Mouse (Mus musculus) liver, embryonic 13.5 days (tissue): ENCODE measurements at regions not wholly inside any gene's neighbourhood (a gene's known extent, or its start where the extent isn't known, plus 50 kb on each side); places are given as distances from the start of the nearest gene placed in this dataset.

Source experiments
- ATAC-seq: fragments of 200-750 bp; cut with Nextera tagmentation; 2 replicates; pipeline ENCODE4 v1.8.0; 2017; ENCODE audit warnings: low read depth, mild to moderate bottlenecking, moderate number of reproducible peaks, moderate library complexity
- DNase-seq: peaks from one replicate; pipeline ENCODE4 v3.0.0; 2022
- H3K27ac ChIP-seq: fragments of 300-500 bp; sonication (generic); 2 replicates; pipeline ENCODE4 v1.5.1; 2015; ENCODE audit warnings: moderate library complexity, mild to moderate bottlenecking, inconsistent platforms
- H3K27me3 ChIP-seq: fragments of 300-500 bp; sonication (generic); 2 replicates; pipeline ENCODE4 v1.6.1; 2015; ENCODE audit warnings: mild to moderate bottlenecking, inconsistent platforms
- H3K36me3 ChIP-seq: fragments of 300-500 bp; sonication (generic); 2 replicates; pipeline ENCODE4 v1.6.1; 2015; ENCODE audit warnings: mild to moderate bottlenecking, inconsistent platforms
- H3K4me1 ChIP-seq: fragments of 300-500 bp; sonication (generic); replicated peaks from 2 replicates; pipeline ENCODE4 v1.6.1; 2015; ENCODE audit warnings: inconsistent platforms
- H3K4me2 ChIP-seq: fragments of 300-500 bp; sonication (generic); 2 replicates; pipeline ENCODE4 v1.6.1; 2015; ENCODE audit warnings: inconsistent platforms, mild to moderate bottlenecking, moderate library complexity
- H3K4me3 ChIP-seq: fragments of 300-500 bp; sonication (generic); replicated peaks from 2 replicates; pipeline ENCODE4 v1.5.1; 2015; ENCODE audit warnings: mild to moderate bottlenecking, inconsistent platforms
- H3K9ac ChIP-seq: fragments of 300-500 bp; sonication (generic); 2 replicates; pipeline ENCODE4 v1.6.1; 2015; ENCODE audit warnings: mild to moderate bottlenecking, inconsistent platforms
- H3K9me3 ChIP-seq: fragments of 300-500 bp; sonication (generic); replicated peaks from 2 replicates; pipeline ENCODE4 v1.6.1; 2016; ENCODE audit warnings: inconsistent platforms
- WGBS: fragments of 180-500 bp; shearing (Covaris S2); methylation state at CpG from one replicate; pipeline ENCODE4 v1.1.7; 2015; ENCODE audit not compliant: insufficient replicate concordance; 5-methylcytosine and 5-hydroxymethylcytosine counted together

DNA sequence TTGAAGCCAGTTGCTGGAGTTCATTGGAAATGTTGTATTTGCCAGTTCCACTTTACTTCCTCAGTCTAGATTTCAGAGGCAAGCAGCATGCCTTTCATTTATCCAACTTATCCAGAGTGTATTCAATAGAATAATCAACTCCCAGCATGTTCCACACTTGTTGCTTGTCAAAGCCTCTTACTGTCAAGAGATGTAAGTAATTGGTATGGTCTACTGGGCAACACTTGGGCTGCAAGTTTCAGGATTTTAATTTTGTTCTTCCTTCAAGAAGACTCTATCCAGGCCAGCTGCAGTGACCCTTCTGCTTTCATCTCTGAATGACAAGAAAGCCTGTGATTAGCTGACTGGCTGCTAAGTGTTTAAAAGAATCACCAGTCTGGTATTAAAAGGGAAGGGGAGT is 3131.6 kb upstream of the Lrrc6 start:
- Histone ChIP-seq H3K36me3 (no peaks in the 10 kb centered on the region), H3K4me2 (no peak overlapping the region), H3K4me3 (no peak overlapping the region), H3K27ac (no peak overlapping the region), H3K4me1 (no peaks in the 10 kb centered on the region), H3K9me3 (no peaks in the 10 kb centered on the region), H3K27me3 (no peaks in the 10 kb centered on the region), H3K9ac (no peak overlapping the region)
- ATAC-seq (no peak), DNase-seq (no peak)

GRCm38 (mm10) chr15:69617998-69618397 is 3117.3 kb upstream of the Lrrc6 start:
- Histone ChIP-seq H3K27ac (no peak overlapping the region), H3K4me1 (no peaks in the 10 kb centered on the region), H3K9me3 (no peaks in the 10 kb centered on the region), H3K36me3 (no peaks in the 10 kb centered on the region), H3K9ac (no peak overlapping the region), H3K4me3 (no peak overlapping the region), H3K4me2 (no peak overlapping the region), H3K27me3 (no peaks in the 10 kb centered on the region)
- whole genome bisulfite sequencing = 37% methylated on average over 2 of the region's 2 CpGs
- ATAC-seq (no peak), DNase-seq (no peak)

- no peaks in the 10 kb centered on the region for H3K4me1 ChIP-seq
- WGBS = 15% methylated on average over 3 of the region's 3 CpGs
- H3K9me3 ChIP-seq = no peaks in the 10 kb centered on the region
- ATAC-seq = no peak
- H3K27me3 ChIP-seq = no peaks in the 10 kb centered on the region
- no peaks in the 10 kb centered on the region for H3K36me3 ChIP-seq
- H3K9ac ChIP-seq = no peak overlapping the region
- H3K4me3 ChIP-seq = no peak overlapping the region
- DNase-seq = no peak
- 0 out of 2 replicates have a peak overlapping the region, but pooled peaks have one; percentile 14 for H3K27ac ChIP-seq
- no peak overlapping the region for H3K4me2 ChIP-seq
Measured at GRCm38 (mm10) chr15:69614048-69614447, 3113.3 kb upstream of the Lrrc6 start.

DNA sequence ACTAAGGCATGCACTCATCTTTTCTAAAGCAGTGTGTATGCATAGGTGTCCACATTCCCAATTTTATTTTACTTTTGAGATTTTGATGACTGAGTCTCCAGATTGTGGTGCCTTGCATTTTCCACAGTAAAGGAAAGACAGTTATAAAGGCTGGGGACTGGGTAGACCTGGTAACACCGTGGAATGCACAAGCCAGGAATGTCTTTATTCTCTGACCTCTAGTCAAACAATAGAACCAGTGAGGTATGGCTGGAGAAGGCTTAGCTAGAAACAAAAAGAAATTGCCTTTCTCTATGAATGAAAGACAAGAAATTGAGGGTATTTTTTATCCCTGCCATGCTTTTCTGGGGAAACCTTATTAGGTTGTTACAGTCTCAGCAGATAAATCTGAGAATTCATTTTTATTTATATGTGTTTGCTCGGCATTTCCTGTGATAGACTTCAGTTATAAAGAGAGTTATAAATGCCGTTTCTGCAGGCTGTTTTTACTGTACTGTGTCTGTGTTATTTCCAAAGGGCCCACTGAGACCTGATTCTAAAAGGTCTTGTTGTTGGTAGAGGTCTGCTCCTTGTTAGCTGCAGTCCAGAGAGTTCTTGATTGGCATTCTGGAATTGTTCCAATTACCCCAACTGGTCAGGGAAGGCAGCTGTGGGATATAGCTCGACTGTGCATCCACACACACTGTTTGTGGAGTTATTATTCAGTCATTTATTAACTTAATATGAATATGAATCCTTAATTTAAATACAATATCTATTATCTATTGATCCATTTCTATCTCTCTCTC is 3090.7 kb upstream of the Lrrc6 start:
- Histone ChIP-seq H3K27ac (no peak overlapping the region), H3K4me3 (no peak overlapping the region), H3K27me3 (no peaks in the 10 kb centered on the region), H3K9me3 (no peaks in the 10 kb centered on the region), H3K4me1 (no peaks in the 10 kb centered on the region), H3K4me2 (no peak overlapping the region), H3K9ac (no peak overlapping the region), H3K36me3 (no peaks in the 10 kb centered on the region)
- 51% methylated on average over 4 of the region's 4 CpGs for WGBS
- DNase-seq (no peak), ATAC-seq (no peak)

DNA sequence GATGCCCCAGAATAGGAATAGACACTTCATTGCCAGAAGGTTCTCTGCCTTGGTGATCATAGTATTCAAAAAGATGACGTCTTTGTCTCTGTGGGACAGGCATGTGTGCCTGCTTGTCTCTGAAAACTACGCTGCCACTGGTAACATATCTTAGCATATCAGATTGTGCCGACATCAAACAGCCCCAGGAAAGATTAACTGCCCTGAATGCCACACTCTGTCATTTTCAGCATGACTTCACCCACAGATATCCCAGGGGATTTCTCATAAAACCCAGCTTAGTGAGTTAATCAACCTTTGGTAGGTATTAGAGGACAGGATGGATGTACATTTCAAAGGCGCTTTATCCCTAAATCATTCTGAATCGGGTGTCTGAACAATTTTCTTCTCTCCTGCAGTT is 3087.4 kb upstream of the Lrrc6 start:
- no peaks in the 10 kb centered on the region for H3K36me3 ChIP-seq
- no peaks in the 10 kb centered on the region for H3K27me3 ChIP-seq
- 63% methylated on average over 5 of the region's 5 CpGs for WGBS
- no peaks in the 10 kb centered on the region for H3K9me3 ChIP-seq
- ATAC-seq (no peak), DNase-seq (no peak)
- H3K27ac ChIP-seq = no peak overlapping the region
- no peak overlapping the region for H3K4me2 ChIP-seq
- H3K4me1 ChIP-seq = no peaks in the 10 kb centered on the region
- H3K9ac ChIP-seq = no peak overlapping the region
- H3K4me3 ChIP-seq = no peak overlapping the region

DNA sequence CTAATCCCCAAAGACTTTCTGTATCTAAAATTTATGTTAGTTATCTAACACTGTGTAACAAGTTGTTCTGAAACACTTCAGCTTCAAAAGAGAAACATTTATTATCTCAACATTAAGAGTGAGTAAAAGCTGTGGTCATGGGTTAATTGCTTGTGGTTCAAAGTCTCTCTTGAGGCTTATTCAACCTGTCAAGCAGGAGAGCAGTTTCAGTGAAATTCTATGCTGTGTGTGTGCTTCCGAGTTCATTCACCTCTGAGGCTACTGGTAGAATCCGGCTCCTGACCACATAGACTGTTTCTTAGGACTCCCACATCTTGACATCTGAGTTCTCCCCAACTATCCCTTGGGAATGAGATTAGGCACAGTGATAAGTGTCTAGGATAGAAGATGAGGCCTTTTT is 3076.0 kb upstream of the Lrrc6 start:
- H3K4me2 ChIP-seq = no peak overlapping the region
- H3K27ac ChIP-seq = no peak overlapping the region
- H3K4me1 ChIP-seq = 0 out of 2 replicates have a peak, but pooled peaks cover 4% of the 10 kb centered on the region
- DNase-seq (no peak), ATAC-seq (no peak)
- H3K27me3 ChIP-seq = no peaks in the 10 kb centered on the region
- H3K36me3 ChIP-seq = no peaks in the 10 kb centered on the region
- no peak overlapping the region for H3K4me3 ChIP-seq
- H3K9me3 ChIP-seq = no peaks in the 10 kb centered on the region
- H3K9ac ChIP-seq = no peak overlapping the region
- WGBS = 54% methylated on average over 2 of the region's 2 CpGs

- ATAC-seq (peak; percentile 88), DNase-seq (peak; percentile 1)
- Histone ChIP-seq H3K27me3 (no peaks in the 10 kb centered on the region), H3K4me1 (0 out of 2 replicates have a peak, but pooled peaks cover 4% of the 10 kb centered on the region), H3K9me3 (no peaks in the 10 kb centered on the region), H3K4me2 (no peak overlapping the region), H3K9ac (no peak overlapping the region), H3K27ac (no peak overlapping the region), H3K36me3 (no peaks in the 10 kb centered on the region), H3K4me3 (no peak overlapping the region)
- 20% methylated on average over 4 of the region's 4 CpGs for WGBS
Measured at GRCm38 (mm10) chr15:69575611-69576153, 3075.0 kb upstream of the Lrrc6 start.

GRCm38 (mm10) chr15:69554171-69554570 is 3053.5 kb upstream of the Lrrc6 start:
- Histone ChIP-seq H3K27me3 (no peaks in the 10 kb centered on the region), H3K27ac (no peak overlapping the region), H3K4me2 (no peak overlapping the region), H3K36me3 (no peaks in the 10 kb centered on the region), H3K9me3 (no peaks in the 10 kb centered on the region), H3K9ac (no peak overlapping the region), H3K4me1 (no peaks in the 10 kb centered on the region), H3K4me3 (no peak overlapping the region)
- ATAC-seq = no peak
- no peak for DNase-seq
- 72% methylated on average over 3 of the region's 3 CpGs for WGBS

DNA sequence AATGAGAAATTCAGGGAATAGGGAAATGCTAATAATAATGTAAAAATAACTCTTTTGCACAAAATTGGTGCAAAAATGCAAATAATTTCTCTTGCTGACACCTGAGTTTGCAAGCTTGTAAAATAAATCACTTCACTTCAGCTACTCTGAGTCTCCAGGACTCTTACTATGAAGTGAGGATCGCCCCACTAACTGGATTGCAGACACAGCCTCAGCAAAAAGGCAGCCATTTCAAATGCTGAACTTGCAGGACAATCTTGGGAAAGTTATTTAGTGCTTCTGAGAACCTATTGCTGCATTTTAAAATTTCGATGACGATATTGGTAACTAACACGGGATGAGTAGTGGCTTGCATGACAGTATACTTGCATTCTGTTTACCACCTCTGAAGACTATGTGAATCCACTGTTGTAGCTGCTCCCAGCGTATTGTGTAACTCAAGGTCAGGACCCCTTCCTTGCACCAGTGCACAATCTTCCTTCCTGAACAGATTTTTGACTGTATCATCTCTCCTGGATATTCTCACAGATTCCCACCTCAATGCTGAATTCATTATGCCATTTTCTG is 3051.4 kb upstream of the Lrrc6 start:
- WGBS = 71% methylated on average over 5 of the region's 5 CpGs
- no peak overlapping the region for H3K4me2 ChIP-seq
- H3K36me3 ChIP-seq = no peaks in the 10 kb centered on the region
- DNase-seq (no peak), ATAC-seq (no peak)
- H3K27me3 ChIP-seq = no peaks in the 10 kb centered on the region
- H3K27ac ChIP-seq = no peak overlapping the region
- no peaks in the 10 kb centered on the region for H3K4me1 ChIP-seq
- no peaks in the 10 kb centered on the region for H3K9me3 ChIP-seq
- H3K4me3 ChIP-seq = no peak overlapping the region
- no peak overlapping the region for H3K9ac ChIP-seq

DNA sequence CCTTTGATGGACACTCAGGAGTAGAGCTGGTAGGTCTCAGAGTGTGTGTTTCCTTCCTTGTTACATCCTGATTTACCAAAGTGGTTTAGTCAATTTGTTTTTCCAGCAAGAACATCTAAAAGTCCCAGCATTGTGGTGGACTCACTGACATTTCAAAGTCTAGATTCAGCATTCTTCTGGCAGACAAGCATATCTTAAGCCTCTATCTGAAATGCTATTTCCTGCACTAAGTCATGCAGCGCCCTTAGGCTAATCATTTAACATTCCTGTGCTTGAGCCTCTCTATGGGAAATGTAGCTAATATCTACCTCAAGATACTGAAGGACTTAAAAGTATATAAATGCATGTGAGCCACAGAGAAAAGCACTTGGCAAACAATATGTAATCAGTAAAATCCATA is 3050.3 kb upstream of the Lrrc6 start:
- 24% methylated on average over 1 of the region's 1 CpGs for WGBS
- no peak overlapping the region for H3K9ac ChIP-seq
- ATAC-seq (no peak), DNase-seq (no peak)
- no peak overlapping the region for H3K4me3 ChIP-seq
- no peaks in the 10 kb centered on the region for H3K4me1 ChIP-seq
- no peaks in the 10 kb centered on the region for H3K36me3 ChIP-seq
- no peak overlapping the region for H3K4me2 ChIP-seq
- no peak overlapping the region for H3K27ac ChIP-seq
- H3K27me3 ChIP-seq = no peaks in the 10 kb centered on the region
- H3K9me3 ChIP-seq = no peaks in the 10 kb centered on the region

- H3K4me1 ChIP-seq = no peaks in the 10 kb centered on the region
- no peaks in the 10 kb centered on the region for H3K27me3 ChIP-seq
- WGBS = 60% methylated on average over 6 of the region's 6 CpGs
- ATAC-seq (no peak), DNase-seq (no peak)
- no peak overlapping the region for H3K4me3 ChIP-seq
- no peak overlapping the region for H3K9ac ChIP-seq
- H3K9me3 ChIP-seq = no peaks in the 10 kb centered on the region
- no peaks in the 10 kb centered on the region for H3K36me3 ChIP-seq
- H3K4me2 ChIP-seq = no peak overlapping the region
- H3K27ac ChIP-seq = no peak overlapping the region
Measured at GRCm38 (mm10) chr15:69526441-69527094, 3025.9 kb upstream of the Lrrc6 start.
